Mouse (Mus musculus): ENCODE measurements around the gene Nod2. TPM values are rescaled to one million over a fixed set of nuclear protein-coding genes. Genes with fewer than 3 reads are reported as not detected.

Gene Nod2
- total RNA-seq, 2 experiments from 2014 or later = 1.3 TPM

DNA sequence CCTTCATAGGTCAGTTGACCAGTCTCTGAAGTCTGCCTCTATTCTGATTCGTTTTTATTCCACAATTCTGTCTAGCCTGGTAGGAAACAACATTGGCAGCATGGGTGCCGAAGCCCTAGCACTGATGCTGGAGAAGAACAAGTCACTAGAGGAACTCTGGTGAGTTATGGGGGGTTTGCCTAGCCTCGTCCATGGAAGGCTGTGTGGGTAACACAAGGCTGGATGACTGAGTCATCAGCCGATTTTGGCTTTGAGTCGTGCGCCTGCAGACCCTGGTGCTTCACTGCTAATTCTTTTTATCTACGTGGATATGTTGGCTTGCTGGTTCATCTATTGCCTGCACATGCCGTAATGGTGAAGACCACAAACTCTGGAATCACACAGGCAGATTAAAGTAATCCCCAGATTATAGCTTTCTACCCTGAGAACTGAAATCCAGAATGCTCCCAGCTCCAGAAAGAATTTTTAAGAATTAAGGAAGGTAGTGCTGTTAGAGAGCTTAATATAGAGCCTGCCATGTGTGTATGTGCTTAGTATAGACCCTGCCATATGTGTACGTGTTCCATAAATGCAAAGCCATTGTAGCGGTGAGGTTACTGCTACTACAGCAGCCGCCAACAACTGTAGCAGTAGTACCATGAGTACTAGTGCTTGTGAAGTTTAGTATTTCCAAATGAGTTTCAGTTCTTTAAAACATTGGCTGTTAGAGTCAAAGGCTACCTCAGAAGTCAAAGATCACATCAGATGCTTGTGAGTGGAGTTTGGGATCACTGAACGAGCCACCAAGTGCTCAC, 28.5 kb downstream of the Nod2 start:
- DNase-seq (ENCODE audit: low spot score in 2 of 2) = no peak

DNA sequence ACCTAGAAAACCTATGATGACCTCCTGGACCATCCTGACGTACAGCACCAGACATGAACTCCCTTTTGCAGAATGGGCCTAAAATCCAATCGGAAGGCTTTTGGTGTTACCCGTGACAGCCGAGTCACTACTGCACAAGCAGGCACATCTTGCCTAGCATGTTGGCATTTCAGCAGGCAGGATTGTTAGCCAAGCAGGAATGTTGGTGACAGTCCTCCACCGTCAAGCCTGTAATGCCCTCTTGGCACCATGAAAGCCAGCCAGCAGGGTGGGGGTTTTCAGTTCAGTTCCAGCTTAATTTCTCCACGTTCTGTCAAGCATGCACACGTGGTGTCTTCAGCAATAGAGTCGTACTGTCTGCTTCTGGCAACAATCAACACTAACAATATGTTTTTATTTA, 30.0 kb downstream of the Nod2 start:
- DNase-seq (ENCODE audit: low spot score in 2 of 2) = no peak

DNA sequence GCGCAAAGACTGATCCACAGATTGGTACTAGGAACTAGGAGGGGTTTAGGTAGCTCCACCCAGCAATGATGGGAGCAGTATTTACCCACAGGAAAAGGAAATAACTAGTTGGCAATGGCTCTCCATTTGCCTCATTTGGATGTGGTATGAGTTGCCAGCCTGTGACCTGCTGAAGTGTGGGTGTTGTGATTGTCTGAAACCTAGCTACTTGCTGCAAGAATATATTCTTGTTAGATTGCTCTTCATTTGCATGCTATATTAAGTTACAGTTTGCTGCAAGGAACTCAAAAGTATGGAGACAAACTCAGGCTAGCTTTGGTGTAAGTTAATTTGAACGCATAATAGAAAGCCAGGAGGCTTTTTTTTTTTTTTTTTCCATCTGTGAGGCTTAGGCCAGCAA, 33.5 kb downstream of the Nod2 start:
- DNase-seq (ENCODE audit: low spot score in 2 of 2) = no peak

DNA sequence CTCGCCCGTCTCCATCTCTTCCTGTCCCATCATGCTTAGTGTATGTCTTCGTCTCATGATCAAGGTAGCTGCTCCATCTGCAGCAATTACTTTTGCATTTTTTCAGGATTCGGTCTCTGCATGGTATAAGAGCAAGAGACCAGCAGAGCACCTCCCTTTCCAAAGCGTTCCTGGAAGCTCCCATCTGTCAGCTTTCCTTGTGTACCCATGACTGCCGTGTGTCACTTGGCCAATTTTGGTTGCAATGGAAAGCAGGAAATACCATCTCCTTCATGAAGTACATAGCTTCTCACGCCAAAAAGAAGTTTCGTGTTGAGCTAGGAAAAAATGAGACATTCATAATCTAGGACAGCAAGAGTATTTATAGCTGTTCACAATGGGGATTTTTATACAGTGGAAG, 33.9 kb downstream of the Nod2 start:
- no peak for DNase-seq (ENCODE audit: low spot score in 2 of 2)

DNA sequence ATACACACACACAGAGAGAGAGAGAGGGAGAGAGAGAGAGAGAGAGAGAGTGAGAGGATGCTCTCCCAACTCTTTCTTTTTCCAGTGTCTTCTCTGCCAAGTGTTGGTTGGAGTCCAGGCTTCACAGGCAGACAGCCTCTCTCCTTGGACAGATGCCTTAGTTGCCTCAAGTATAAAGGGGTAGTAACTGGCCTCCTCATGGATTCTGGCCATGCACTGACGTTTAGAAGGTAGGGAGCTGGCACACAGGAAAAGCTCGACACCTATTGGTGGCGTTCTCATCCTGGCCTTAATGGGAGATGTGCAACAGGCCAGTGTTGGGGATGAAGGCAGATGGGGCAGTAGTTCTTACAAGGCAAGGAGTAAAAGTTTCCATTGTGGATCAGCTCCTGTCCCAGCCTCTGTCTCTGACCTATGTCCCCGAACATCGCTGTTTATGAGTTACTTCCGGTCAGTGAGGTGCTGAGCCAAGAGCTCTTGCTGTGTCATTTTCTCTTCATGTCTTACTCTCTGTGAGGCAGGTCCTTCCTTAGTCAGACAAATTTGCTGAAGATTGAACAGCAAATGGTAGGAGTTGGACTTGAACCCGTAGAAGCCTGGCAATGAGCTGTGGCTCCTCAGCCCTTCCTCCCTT, 36.7 kb downstream of the Nod2 start:
- DNase-seq (ENCODE audit: low spot score in 2 of 2) = peak; percentile 16 to 51

DNA sequence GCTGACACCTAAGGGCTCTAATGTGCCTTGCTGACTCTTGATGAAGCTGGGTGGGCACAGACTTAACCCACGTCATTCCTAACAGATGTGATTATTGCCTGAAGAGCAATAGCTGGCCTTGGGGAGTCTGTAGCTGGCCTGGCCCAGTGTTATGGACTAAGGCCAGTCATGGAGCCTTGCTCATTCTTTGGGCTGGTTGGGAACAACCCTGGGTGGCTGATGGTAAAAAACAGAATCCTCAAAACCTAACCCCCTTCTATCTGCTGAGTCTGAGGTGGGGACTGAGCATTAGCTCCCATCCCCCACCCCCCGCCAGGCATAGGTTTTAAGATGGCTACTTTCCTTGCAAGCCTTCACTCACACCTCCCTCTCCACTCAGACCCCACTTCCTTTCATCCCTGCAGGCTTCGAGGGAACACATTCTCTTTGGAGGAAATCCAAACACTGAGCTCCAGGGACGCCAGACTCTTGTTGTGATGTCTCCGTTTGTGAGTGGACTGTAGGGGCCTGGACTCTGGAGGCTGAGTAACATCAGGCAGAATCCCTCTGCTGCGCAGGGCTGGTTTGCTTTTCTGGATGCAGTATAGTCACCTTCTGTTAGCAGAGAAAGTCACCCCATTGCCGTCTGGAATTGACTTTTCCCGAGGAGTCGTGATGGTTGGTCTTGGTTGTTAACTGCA, 39.3 kb downstream of the Nod2 start:
- no peak for DNase-seq (ENCODE audit: low spot score in 2 of 2)

DNA sequence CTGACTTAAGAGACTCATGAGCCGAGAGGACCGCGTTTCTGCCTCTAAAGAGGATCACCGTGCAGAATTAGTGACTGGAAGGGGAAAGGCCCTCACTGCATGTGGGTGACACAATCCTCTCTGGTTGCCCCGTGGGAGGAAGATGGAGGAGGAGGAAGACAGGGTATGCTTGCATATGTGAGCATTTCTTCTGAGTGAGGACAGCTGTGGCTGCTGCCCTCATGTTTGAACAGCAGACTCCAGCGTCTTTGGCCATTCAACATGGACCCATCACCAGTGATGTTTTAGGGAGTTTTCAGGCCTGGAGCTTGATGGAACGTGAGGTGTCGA, 39.8 kb downstream of the Nod2 start:
- no peak for DNase-seq (ENCODE audit: low spot score in 2 of 2)

DNA sequence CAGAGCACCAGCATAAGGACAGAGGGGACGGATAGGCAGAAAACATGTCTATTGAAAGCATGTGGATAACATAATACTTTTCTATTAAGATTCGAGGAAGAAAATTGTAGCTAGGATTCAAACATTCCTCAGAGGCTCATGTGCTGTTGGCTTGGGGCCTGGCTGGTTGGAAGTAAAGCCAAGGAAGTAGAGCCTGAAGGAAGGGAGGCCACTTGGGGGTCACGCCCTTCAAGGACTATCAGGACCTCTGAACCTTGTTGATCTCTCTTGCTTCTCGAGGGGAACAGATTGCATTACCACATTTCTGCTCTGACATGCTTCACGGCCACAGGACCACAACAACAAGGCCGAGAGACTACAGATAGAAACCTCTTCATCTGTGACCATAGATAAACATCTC, 42.0 kb downstream of the Nod2 start:
- DNase-seq (ENCODE audit: low spot score in 2 of 2) = no peak

DNA sequence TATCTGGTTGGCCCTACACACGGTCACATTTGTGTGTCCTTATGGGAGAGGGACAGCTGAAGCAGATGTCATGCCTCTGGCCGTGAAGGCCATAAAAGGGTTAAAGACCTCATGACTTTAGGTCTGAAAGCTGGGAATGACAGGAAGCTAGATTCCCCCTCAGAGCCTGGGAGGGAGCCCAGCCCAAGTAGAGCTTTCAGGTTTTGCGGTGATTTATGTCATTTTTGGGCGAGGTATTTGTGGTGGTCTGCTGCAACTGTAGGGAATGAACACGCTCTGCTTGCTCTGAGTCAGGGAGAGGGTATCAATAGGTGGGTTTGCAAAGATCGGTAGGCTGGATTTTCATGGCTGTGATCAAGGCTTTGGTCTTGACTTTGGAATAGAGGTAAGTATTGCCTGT, 42.8 kb downstream of the Nod2 start:
- no peak for DNase-seq (ENCODE audit: low spot score in 2 of 2)

DNA sequence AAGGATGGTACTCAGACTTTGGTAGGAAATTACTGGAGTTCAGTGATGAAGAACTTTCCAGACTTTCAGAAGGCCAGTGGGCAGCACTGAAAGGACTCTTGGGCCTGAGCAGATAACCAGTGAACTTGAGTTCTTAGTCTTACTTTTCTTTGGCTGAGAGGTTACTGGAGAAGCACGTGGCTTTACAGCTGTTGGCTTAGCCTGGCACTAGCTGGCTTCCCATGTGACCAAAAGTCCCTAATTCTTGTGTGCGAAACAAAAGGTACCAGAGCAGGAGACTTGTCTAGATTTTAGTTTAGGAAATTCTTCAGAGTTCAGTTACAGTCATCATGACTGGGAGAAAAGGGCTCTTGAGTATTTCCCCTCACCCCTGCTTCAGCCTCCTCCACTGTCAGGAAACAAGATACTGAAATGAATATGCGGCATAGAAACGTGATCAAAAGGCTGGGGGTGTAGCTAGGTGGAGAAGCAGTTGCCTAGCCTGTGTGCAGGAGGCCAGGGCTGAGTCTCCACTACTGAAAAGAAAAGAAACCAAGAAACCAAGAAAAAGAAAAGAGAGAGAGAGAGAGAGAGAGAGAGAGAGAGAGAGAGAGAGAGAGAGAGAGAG, 44.3 kb downstream of the Nod2 start:
- DNase-seq (ENCODE audit: low spot score in 2 of 2) = no peak

DNA sequence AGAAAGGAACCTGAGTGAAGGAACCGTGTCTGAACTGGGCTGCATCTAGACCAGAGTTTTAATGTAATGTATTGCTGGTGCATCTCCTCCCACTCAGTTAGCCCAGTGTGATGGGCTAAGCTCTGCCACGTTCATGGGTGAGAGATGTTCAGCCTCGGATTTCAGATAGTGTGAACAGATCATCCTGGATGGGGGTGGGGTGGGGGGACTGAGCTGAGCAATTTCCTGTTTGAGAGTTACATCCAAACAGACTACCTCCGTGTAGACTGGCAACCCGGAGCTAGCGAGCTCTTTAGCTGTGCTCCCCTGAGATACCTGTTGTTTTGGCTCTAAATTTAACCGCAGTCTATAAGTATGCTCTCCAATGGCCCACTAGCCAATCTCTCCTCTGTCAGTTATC, 44.8 kb downstream of the Nod2 start:
- no peak for DNase-seq (ENCODE audit: low spot score in 2 of 2)

DNA sequence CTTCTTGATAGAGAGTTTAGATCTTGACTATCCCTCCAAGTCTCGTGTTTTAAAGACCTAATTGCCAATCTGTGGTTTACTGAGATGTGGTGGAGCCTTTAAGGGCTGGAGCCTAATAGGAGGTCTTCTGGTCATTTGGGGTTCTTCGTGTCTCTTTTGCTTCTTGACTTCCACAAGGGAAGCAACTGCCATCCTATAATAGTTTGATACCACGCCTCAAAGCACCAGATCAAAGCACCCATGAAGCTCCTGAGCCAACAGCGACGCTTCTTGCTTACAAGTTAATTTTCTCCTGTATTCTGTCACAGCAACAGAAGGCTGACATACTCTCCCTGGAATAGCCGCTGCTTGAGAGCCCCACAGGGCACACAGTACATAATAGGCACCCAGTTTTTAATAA, 45.8 kb downstream of the Nod2 start:
- no peak for DNase-seq (ENCODE audit: low spot score in 2 of 2)

DNA sequence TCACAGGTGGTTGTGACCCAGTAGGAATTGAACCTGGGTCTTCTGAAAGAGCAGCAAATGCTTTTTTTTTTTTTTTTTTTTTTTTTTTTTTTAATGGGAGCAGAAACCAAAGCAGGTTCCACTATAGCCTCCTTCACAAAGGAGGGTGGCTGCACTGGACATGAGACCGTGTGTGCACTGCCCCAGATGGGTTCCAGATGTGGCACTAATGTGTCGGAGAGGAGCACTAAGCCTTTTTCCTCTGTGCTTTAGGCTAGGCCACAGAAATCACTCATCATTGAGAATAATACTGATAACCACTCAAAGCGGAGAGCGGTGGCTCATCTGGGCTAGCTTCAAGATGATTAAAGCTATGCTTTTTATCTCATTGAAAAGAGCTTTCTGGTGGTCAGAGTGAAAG, 46.3 kb downstream of the Nod2 start:
- no peak for DNase-seq (ENCODE audit: low spot score in 2 of 2)

DNA sequence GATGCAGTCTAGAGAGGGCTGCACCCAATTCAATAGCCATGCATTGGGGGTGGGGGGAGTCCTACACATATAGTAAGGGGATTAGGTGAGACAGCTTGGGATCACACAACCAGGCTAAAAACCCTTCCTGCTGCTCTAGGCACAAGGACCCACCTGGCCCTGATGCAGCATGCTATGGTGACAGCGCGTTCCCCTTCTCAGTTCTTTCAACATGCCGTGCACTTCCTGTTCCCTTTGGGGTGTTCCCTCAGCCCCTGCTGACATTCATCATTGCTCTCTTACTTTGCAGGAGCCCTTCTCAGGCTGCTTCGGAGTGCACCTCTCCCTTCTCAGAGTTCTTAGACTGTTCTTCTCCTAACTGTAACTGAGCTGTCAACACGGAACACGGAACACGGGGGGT, 47.2 kb downstream of the Nod2 start:
- DNase-seq (ENCODE audit: low spot score in 2 of 2) = no peak

DNA sequence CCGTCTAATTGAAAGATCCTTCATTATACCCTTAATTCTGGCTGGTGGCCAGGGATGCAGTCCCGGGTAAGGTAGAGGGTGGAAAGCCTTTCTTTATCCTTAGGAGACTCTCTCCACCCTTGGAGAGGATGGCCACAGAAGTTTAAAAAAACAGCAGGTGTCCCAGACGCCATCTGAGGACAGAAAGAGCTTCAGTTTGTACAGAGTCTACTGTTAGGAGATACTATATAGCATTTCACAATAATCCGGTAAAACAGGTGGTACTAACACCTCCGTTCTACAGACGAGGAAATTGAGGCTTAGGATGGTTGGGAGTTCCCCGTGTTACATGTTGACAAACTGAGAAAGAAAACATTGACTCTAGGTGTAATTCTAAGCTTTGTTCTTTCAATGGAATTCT, 49.1 kb downstream of the Nod2 start:
- DNase-seq (ENCODE audit: low spot score in 2 of 2) = no peak

DNA sequence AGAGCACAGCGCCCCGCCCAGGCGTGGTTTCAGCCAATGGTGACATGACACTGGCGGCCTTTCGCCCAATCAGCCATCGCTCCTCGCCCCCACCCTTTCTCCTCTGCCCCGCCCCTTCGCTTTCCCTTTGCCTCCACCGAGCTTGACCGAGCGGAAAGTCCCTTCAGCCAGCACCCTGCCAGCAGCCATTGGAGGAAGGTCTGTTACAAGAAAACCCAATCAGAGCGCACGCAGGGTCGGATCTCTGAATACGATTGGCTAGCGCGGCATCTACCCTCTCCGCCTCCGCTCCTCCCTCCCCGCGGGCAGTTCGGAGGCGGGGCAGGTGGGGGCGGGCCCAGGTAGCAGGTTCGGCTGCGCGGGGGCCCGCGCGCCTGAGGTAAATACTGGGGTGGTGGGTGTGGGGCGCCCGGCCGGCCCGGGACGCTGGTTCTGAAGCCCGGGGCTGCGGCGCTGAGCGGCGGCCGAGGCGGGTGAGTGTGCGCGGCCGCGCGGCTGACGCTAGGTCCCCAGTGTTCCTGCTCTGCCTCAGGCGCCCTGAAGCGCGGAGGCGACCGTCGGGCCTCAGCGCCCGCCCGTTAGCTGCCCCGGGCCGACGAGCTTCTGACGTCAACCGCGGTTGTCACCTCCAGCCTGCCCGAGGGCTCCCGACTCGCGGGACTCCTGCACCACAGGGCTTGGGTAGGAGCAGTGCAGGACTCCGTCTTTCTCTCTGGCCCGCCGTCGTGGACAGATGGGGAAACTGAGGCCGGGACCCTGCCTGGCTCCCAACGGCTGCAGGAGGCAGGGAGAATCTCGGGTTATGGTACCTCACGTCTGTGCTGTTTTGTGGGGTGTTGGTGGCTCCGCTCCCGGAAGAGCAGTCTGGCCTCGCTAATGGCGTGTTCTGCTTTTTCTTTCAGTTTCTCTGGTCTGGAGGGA, 49.9 kb downstream of the Nod2 start, which contains the start of gene Cyld:
Cyld (plus strand) TSS at position 308 of the 921 bp plus-strand sequence.
- DNase-seq (ENCODE audit: low spot score in 2 of 2) = peak; percentile 95 to 98

DNA sequence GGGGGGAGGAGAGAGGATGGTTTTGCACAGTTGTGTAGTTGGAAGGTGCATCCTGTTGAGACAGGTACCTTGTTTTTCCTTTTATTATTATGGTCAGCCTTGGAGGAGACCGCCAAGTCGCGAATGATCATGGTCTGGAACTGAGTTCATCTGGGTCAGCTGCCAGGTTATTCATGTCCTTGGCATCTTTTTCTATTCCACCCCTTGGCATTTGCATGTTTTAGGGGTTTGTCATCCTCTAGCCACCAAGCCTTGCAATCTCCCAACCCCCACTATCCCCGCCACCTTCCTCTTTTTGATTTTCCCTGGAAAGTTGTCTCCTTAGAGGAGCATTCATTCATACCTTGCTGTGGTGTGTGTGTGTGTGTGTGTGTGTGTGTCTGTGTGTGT, 50.5 kb downstream of the Nod2 start:
- DNase-seq (ENCODE audit: low spot score in 2 of 2) = no peak

DNA sequence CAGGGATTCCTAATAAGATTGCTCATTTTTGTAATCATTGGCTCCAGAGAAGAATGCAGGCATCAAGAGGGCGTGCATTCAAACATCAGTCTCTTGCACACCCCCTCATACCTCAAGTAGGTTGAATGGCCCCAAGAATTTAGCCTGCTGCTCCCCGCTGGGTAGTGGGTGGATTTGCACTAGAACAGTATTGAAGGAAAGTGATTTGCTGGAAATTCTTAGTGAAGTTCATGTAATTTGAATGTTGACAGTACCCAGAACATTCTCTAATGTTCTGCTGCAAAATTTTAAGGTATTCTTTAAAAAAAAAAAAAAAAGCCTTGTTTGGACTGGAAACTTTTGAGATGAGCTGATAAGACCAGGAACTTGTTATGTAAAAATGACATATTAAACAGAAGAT, 50.9 kb downstream of the Nod2 start:
- DNase-seq (ENCODE audit: low spot score in 2 of 2) = no peak

DNA sequence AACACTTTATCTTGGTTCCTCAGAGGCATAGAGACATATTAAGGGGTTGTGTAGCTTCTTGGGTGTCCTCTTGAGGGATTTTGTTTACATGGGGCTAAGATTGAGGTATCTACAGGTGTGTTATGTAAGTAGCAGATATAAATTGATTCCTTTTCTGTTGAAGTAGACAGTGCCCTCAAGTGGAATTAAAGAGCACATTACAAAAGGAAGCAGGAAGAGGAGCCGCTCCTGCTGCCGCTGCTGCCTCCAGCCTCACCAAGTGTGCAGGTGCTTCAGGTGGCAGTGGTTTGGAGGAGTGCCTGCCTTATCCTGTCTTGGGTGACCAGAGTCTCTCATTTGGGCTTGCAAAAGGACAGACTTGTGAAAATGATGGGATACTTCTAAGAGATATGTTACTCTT, 54.5 kb downstream of the Nod2 start:
- DNase-seq (ENCODE audit: low spot score in 2 of 2) = no peak

DNA sequence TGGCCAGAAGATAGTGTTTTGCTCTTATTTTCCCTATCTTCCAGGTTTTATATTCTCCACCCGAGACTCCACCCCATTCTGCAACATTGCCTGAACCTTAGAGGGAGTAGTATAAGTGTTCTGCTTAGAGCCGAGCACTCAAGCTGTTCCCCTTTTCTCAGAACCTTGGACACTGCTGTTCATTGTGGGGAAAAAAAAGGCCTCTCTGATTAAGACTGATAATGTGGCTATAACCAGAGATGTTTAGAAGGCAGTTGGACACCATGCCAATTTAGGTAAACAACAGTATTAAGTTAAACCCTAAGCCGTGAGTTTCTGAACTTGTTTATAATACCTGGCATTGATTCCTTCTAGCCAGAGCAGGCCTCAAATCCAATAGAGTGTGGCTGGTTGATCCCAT, 55.7 kb downstream of the Nod2 start:
- no peak for DNase-seq (ENCODE audit: low spot score in 2 of 2)
